ENCODE assay signal across 8 mouse cellular contexts in the genomic region with DNA sequence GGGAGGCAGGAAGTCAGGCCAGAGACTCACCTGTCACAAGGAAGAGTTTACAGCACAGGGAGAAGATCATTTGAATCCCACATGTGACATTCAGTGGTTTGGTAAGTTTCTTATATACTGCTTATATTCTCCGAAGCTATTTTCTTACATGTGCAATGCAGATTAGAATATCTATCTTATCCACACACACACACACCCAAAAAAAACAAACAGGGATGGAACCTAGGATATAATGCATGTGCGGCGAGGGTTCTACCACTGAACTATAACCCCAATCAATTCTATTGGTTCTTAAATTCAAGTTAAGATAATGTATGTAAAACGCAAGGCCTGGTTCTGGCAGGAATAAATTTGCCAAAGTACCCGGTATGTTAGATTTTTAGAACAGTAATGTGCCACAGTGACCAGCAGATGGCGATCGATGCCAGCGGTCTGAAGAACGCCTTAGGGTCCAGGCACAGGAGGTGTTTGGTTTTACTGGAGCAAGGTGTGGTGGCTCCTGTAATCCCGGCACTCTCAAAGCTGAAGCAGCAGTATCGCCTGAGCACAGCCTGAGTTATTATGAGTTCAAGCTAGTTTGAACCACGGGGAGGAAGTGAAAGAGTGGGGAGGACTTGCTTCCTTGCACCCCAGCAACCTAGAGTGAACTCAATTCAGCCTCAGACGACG. TPM values are rescaled to one million over a fixed set of nuclear protein-coding genes. Genes with fewer than 3 reads are reported as not detected.
DNase-seq lines count a peak whose midpoint lies in the region; ATAC-seq and TF ChIP-seq lines count a peak whose summit lies in the region.

No protein-coding gene starts in this region.

- peak; percentile 94 for DNase-seq in heart, adult 11 months
- DNase-seq in G1E (ENCODE audit: low spot score), result peak; percentile 32
- peak; percentile 76 for DNase-seq in cerebellum, adult 9-10 months
- DNase-seq in heart, postnatal 10 days, result peak; percentile 57 to 78
- DNase-seq in layer of hippocampus, postnatal 36 days, result peak; percentile 47 to 53
- peak; percentile 46 to 72 for DNase-seq in lung, postnatal 4 days
- peak; percentile 22 to 57 for DNase-seq in spleen, postnatal 14 days (ENCODE audit: low spot score in 2 of 2)

- no peak for ATAC-seq in heart, embryonic 12.5 days (ENCODE audit: insufficient number of reproducible peaks, low FRiP score)
- no peak for ATAC-seq in G1E (ENCODE audit: extremely low read depth, insufficient number of reproducible peaks, low FRiP score, poor library complexity, severe bottlenecking)

- H3K4me2 ChIP-seq in heart, embryonic 12.5 days, result no peak overlapping the region

- no peaks in the 10 kb centered on the region for H3K9me3 ChIP-seq in heart, embryonic 12.5 days (replicated peaks)
- H3K9me3 ChIP-seq in G1E (replicated peaks), result no peaks in the 10 kb centered on the region

- H3K9ac ChIP-seq in heart, embryonic 12.5 days, result no peak overlapping the region

- TF ChIP-seq CTCF in G1E (IDR thresholded peaks at IDR 0.05; ENCODE audit: low read depth, low read length), result peak; percentile 64

- H3K27ac ChIP-seq in heart, embryonic 12.5 days (ENCODE audit: poor library complexity, severe bottlenecking), result no peak overlapping the region

- H3K36me3 ChIP-seq in heart, embryonic 12.5 days, result no peaks in the 10 kb centered on the region
- H3K36me3 ChIP-seq in G1E (replicated peaks), result no peaks in the 10 kb centered on the region

- WGBS in heart, embryonic 12.5 days, result 19% methylated on average over 14 of the region's 14 CpGs

- no peaks in the 10 kb centered on the region for H3K27me3 ChIP-seq in heart, embryonic 12.5 days (replicated peaks)
- H3K27me3 ChIP-seq in G1E (ENCODE audit: insufficient read depth, low read length), result peaks cover 10% of the 10 kb centered on the region

- intact Hi-C loops in heart, postnatal 10 days (cut with DNase I), result loop anchor here (10.0 kb wide), 1 partner anchor 233 kb away; no protein-coding TSS in a partner anchor

- H3K4me3 ChIP-seq in heart, embryonic 12.5 days, result no peak overlapping the region
- H3K4me3 ChIP-seq in G1E (ENCODE audit: low read depth, low read length), result no peak overlapping the region

- H3K4me1 ChIP-seq in heart, embryonic 12.5 days (replicated peaks), result peaks cover 17% of the 10 kb centered on the region
- no peaks in the 10 kb centered on the region for H3K4me1 ChIP-seq in G1E (ENCODE audit: insufficient read depth, low read depth, low read length)

RNA-seq across cellular contexts. Expression of a gene that starts 3.2 kb away (rescaled TPM):
- polyA plus RNA-seq in heart, embryonic 12.5 days (2016; fragmentation: Nextera tagmentation; extraction: Ambion mirVana), result 13.8 and 14.1 TPM in 2 replicates
- total RNA-seq in G1E (2014; fragmentation: Nextera tagmentation), result not detected in 2 replicates
- 0.22 and 0.29 TPM in 2 replicates for total RNA-seq in G1E (2017)
- polyA plus RNA-seq in G1E (2012), result not detected in 2 replicates
- 1 to 10 TPM; 8.1 to 9.1 TPM for total RNA-seq in heart, postnatal 10 days (2021)
- 10 to 100 TPM; 12.6 to 14.0 TPM for total RNA-seq in layer of hippocampus, postnatal 36 days (2021)

Comparison
In these comparisons a context has a peak if more than half of its experiments do, and no peak if none do; other contexts are left out.
1. DNase-seq: peak in every context shown above with its lines; median percentile 94 in heart, adult 11 months; 76 in cerebellum, adult 9-10 months; 68 in heart, postnatal 10 days; 59 in lung, postnatal 4 days; 50 in layer of hippocampus, postnatal 36 days; 40 in spleen, postnatal 14 days; 32 in G1E.
2. RNA of a gene that starts 3.2 kb away (total RNA-seq): 12.6 to 14.0 TPM in layer of hippocampus, postnatal 36 days and 8.1 to 9.1 TPM in heart, postnatal 10 days; 0.22 to 0.29 TPM in G1E; every median in the first group is over 4 times any median in the second.